Mouse (Mus musculus) liver, adult 2 months (tissue): ENCODE data around the gene Tdpoz2. TPM values are rescaled to one million over a fixed set of nuclear protein-coding genes. Genes with fewer than 3 reads are reported as not detected.
A peak's percentile ranks its signal among the peaks of the same experiment; 100 is the strongest.
"Not testable (repeated sequence)": the region's sequence is repeated elsewhere in the genome, so short reads cannot be mapped to it uniquely, and the experiment has no call there.

Experiments
- DNase-seq: peaks from one replicate; pipeline ENCODE4 v3.0.0-alpha.2; 2011; ENCODE audit warnings: low read depth, low spot score; ENCODE audit errors: extremely low read depth
- H3K27ac ChIP-seq: fragments of 200-500 bp; replicated peaks from 2 replicates; pipeline ENCODE4 v1.5.1; 2012; ENCODE audit warnings: low read depth, mild to moderate bottlenecking, control low read depth, inconsistent platforms, low read length; ENCODE audit not compliant: insufficient read depth
- H3K27me3 ChIP-seq: fragments of 200-500 bp; 2 replicates; pipeline ENCODE4 v1.6.1; 2012; ENCODE audit warnings: mild to moderate bottlenecking, moderate library complexity, low read length, inconsistent platforms; ENCODE audit not compliant: control insufficient read depth, insufficient read depth
- H3K36me3 ChIP-seq: fragments of 200-500 bp; 2 replicates; pipeline ENCODE4 v1.6.1; 2012; ENCODE audit warnings: low read length, inconsistent platforms; ENCODE audit not compliant: control insufficient read depth, insufficient read depth
- H3K4me1 ChIP-seq: fragments of 200-500 bp; 2 replicates; pipeline ENCODE4 v1.6.1; 2011; ENCODE audit warnings: low read length; ENCODE audit not compliant: control insufficient read depth, insufficient read depth
- H3K4me3 ChIP-seq: fragments of 200-500 bp; 2 replicates; pipeline ENCODE4 v1.5.1; 2011; ENCODE audit warnings: low read depth, mild to moderate bottlenecking, control low read depth, low read length, moderate library complexity; ENCODE audit not compliant: insufficient read depth
- H3K79me2 ChIP-seq: fragments of 200-500 bp; 2 replicates; pipeline ENCODE4 v1.6.1; 2012; ENCODE audit warnings: inconsistent platforms, mild to moderate bottlenecking, low read length, moderate library complexity; ENCODE audit not compliant: control insufficient read depth, insufficient read depth
- H3K9ac ChIP-seq: fragments of 200-500 bp; 2 replicates; pipeline ENCODE4 v1.6.1; 2012; ENCODE audit warnings: low read depth, mild to moderate bottlenecking, control low read depth, inconsistent platforms, low read length
- CTCF ChIP-seq: fragments of 200-500 bp; IDR thresholded peaks from 2 replicates; pipeline ENCODE4 v1.5.1; 2011; ENCODE audit warnings: low read depth, low read length, control low read depth
- POLR2A ChIP-seq: fragments of 200-500 bp; IDR thresholded peaks from 2 replicates; pipeline ENCODE4 v1.6.1; 2011; ENCODE audit warnings: low read length, control low read depth; ENCODE audit not compliant: insufficient read depth; ENCODE audit errors: extremely low read depth
- WGBS: fragments of 180-500 bp; shearing (Covaris S2); methylation state at CpG from one replicate; pipeline ENCODE4 v1.1.7; 2018; 5-methylcytosine and 5-hydroxymethylcytosine counted together
- polyA plus RNA-seq: library from polyadenylated mRNA; depleted of rRNA; stranded (reverse); fragments of >200 nt; gene quantifications from 2 replicates; pipeline ENCODE4 v1.2.3, GENCODE M21; 2012; rRNA removed
- total RNA-seq: library from RNA; depleted of rRNA; stranded (reverse); fragments of >200 nt; gene quantifications from 2 replicates; pipeline ENCODE4 v1.2.3, GENCODE M21; 2014; rRNA removed

The Tdpoz2 gene
- total and polyA plus RNA-seq, 2 experiments = not detected

DNA sequence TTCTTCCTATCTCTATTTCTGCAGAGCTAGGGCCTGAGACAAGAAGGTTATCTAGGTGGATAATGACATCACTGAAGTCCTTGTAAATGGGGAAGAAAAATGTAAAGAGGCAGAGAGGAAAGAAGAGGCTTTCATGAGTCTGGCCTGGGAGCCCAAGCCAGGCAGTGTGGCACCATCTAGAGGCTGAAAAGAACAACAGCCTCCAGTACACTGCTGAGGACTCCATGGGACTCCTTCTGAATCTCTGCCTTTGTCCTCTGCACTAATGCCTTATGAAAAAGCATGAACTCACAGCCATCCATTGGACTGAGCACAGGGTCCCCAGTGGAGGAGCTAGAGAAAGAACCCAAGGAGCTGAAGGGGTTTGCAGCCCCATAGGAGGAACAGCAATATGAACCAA, 43.5 kb downstream of the Tdpoz2 start:
- not testable (repeated sequence) for H3K4me3 ChIP-seq, H3K36me3 ChIP-seq, H3K27ac ChIP-seq, H3K9ac ChIP-seq, H3K27me3 ChIP-seq, H3K4me1 ChIP-seq, H3K79me2 ChIP-seq
- DNase-seq = peak; percentile 12
- peak; percentile 65 for TF ChIP-seq CTCF

DNA sequence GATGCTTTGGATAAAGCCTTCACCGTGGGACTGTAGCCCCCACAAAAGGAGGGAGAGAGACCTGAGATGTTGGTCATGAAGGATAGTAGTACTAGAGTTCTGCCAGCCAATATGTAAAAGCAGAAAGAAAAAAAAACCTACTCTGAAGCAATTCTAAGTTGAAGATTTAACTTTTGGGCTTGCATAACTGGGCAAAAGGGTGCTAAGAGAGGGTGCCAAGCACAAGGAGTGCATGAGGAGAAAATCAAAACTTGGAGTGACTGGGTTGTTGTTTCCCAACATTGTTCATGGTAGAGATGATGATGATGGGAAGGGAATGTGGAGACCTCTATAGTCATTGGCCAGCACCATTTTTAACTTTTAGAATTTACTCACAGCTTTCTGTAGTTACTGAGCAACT, 50.6 kb downstream of the Tdpoz2 start:
- TF ChIP-seq POLR2A (no peak), CTCF (no peak)
- no peaks in the 10 kb centered on the region for H3K36me3 ChIP-seq
- no peaks in the 10 kb centered on the region for H3K79me2 ChIP-seq
- no peaks in the 10 kb centered on the region for H3K27me3 ChIP-seq
- peak overlapping the region; percentile 77 for H3K27ac ChIP-seq
- H3K9ac ChIP-seq = no peak overlapping the region
- peaks cover 20% of the 10 kb centered on the region for H3K4me1 ChIP-seq
- WGBS = 49% methylated on average over 1 of the region's 1 CpGs
- peak; percentile 91 for DNase-seq
- no peak overlapping the region for H3K4me3 ChIP-seq

Other genes starting within 250 kb of the Tdpoz2 start
- gene Tchh, start 210.4 kb downstream of the Tdpoz2 start, total RNA-seq = under 0.01 and 0.09 TPM in 2 replicates
- gene Tchh, start 210.4 kb downstream of the Tdpoz2 start, polyA plus RNA-seq = 0.02 and 0.04 TPM in 2 replicates
- gene Tchhl1, start 183.9 kb downstream of the Tdpoz2 start, total RNA-seq = not detected in 2 replicates
- not detected in 2 replicates for gene Tchhl1, start 183.9 kb downstream of the Tdpoz2 start, polyA plus RNA-seq
- 3.0 and 5.4 TPM in 2 replicates for gene S100a11, start 132.2 kb downstream of the Tdpoz2 start, total RNA-seq
- 3.4 and 4.3 TPM in 2 replicates for gene S100a11, start 132.2 kb downstream of the Tdpoz2 start, polyA plus RNA-seq
- gene S100a10, start 97.6 kb downstream of the Tdpoz2 start, total RNA-seq = 147 and 292 TPM in 2 replicates
- 80.0 and 88.2 TPM in 2 replicates for gene S100a10, start 97.6 kb downstream of the Tdpoz2 start, polyA plus RNA-seq
- gene Tdpoz1, start 23.6 kb upstream of the Tdpoz2 start, total RNA-seq = not detected in 2 replicates
- gene Tdpoz1, start 23.6 kb upstream of the Tdpoz2 start, polyA plus RNA-seq = not detected in 2 replicates
- not detected in 2 replicates for gene Gm37596, start 40.4 kb upstream of the Tdpoz2 start, total RNA-seq
- gene Gm37596, start 40.4 kb upstream of the Tdpoz2 start, polyA plus RNA-seq = not detected in 2 replicates
- gene Gm5773, start 120.3 kb upstream of the Tdpoz2 start, total RNA-seq = not detected in 2 replicates
- not detected in 2 replicates for gene Gm5773, start 120.3 kb upstream of the Tdpoz2 start, polyA plus RNA-seq
- not detected in 2 replicates for gene Tdpoz4, start 143.7 kb upstream of the Tdpoz2 start, total RNA-seq
- gene Tdpoz4, start 143.7 kb upstream of the Tdpoz2 start, polyA plus RNA-seq = not detected in 2 replicates
- gene Tdpoz3, start 173.3 kb upstream of the Tdpoz2 start, total RNA-seq = not detected in 2 replicates
- not detected in 2 replicates for gene Tdpoz3, start 173.3 kb upstream of the Tdpoz2 start, polyA plus RNA-seq